Mouse (Mus musculus): Measurements from ENCODE around the gene Arpc1a.
A peak's percentile ranks its signal among the peaks of the same experiment; 100 is the strongest.

Arpc1a gene

DNA sequence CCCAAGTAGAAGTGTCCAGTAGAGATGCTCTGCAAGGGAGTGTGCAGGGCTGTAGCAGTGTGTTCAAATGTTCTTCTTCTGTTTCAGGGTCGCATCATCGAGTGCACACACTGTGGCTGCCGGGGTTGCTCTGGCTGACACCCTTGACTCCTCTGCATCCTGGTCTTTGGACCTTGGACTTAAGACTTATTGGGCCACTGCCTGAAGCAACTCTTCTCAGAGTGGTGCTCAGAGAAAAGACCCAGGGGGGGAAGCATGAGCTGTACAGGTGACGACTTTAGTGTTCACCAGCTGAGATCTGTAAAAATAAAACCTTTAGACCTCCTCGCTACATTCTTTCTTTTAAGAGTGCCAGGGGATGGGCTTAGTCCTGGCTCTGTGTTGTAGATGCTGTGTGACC is 64.1 kb downstream of the Arpc1a start:
- peak; percentile 51 to 78 for DNase-seq

DNA sequence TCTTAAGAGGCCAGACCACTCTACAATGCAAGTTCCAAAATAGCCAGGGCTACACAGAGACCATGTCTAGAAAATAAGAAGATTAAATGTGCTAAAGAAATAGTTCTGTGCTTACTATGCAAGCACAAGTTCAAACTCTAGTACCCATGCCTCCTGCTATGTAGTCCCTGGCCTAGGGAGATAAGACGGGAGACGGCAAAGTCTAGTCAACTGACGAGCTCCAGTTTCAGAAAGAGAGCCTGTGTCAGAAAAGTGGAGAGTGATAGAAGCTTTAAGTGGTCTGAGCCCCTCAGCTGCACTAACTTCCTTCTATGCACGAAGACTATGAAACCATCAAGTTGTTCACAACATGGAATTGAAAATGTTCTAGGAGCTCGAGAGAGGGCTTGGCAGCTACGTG is 65.7 kb downstream of the Arpc1a start:
- no peak for DNase-seq

GRCm38 (mm10) chr5:145152690-145153089 is 69.1 kb downstream of the Arpc1a start:
- DNase-seq, result no peak

Data from kidney, postnatal 25 days (tissue).